Mouse (Mus musculus) ovary, postnatal 14 days (tissue): ENCODE results near the gene Bcas3.

Experiments used
- DNase-seq: peaks from one replicate; pipeline ENCODE4 v3.0.0; 2022; ENCODE audit warnings: low spot score

Gene Bcas3

GRCm38 (mm10) chr11:85754631-85755502 lies 401.9 kb downstream of the Bcas3 start:
- DNase-seq = no peak

GRCm38 (mm10) chr11:85755503-85756044 lies 402.6 kb downstream of the Bcas3 start:
- DNase-seq = no peak

- no peak for DNase-seq
Measured at GRCm38 (mm10) chr11:85758891-85759290, 405.9 kb downstream of the Bcas3 start.

GRCm38 (mm10) chr11:85759634-85760439 lies 406.9 kb downstream of the Bcas3 start:
- no peak for DNase-seq

- peak; percentile 42 for DNase-seq
Measured at GRCm38 (mm10) chr11:85760486-85761141, 407.6 kb downstream of the Bcas3 start.

GRCm38 (mm10) chr11:85761170-85761569 lies 408.2 kb downstream of the Bcas3 start:
- DNase-seq = no peak

GRCm38 (mm10) chr11:85763655-85764054 lies 410.7 kb downstream of the Bcas3 start:
- no peak for DNase-seq

- no peak for DNase-seq
Measured at GRCm38 (mm10) chr11:85766106-85766723, 413.2 kb downstream of the Bcas3 start.

GRCm38 (mm10) chr11:85766811-85767210 lies 413.8 kb downstream of the Bcas3 start:
- DNase-seq = no peak

GRCm38 (mm10) chr11:85769740-85770139 lies 416.8 kb downstream of the Bcas3 start:
- no peak for DNase-seq

GRCm38 (mm10) chr11:85773391-85773790 lies 420.4 kb downstream of the Bcas3 start:
- no peak for DNase-seq

GRCm38 (mm10) chr11:85774707-85775106 lies 421.7 kb downstream of the Bcas3 start:
- DNase-seq = no peak

GRCm38 (mm10) chr11:85775492-85775891 lies 422.5 kb downstream of the Bcas3 start:
- no peak for DNase-seq

GRCm38 (mm10) chr11:85776861-85777360 lies 423.9 kb downstream of the Bcas3 start:
- DNase-seq = no peak

GRCm38 (mm10) chr11:85777950-85778349 lies 425.0 kb downstream of the Bcas3 start:
- DNase-seq = no peak

- DNase-seq = no peak
Measured at GRCm38 (mm10) chr11:85780303-85780702, 427.3 kb downstream of the Bcas3 start.

- DNase-seq = no peak
Measured at GRCm38 (mm10) chr11:85786113-85786718, 433.2 kb downstream of the Bcas3 start.

- no peak for DNase-seq
Measured at GRCm38 (mm10) chr11:85789750-85790149, 436.8 kb downstream of the Bcas3 start.

GRCm38 (mm10) chr11:85790267-85790666 lies 437.3 kb downstream of the Bcas3 start:
- no peak for DNase-seq

- no peak for DNase-seq
Measured at GRCm38 (mm10) chr11:85791212-85791611, 438.2 kb downstream of the Bcas3 start.
